Mouse (Mus musculus): Measurements from ENCODE around the gene Cdh4. TPM values are rescaled to one million over a fixed set of nuclear protein-coding genes. Genes with fewer than 3 reads are reported as not detected.

The Cdh4 gene
- polyA plus RNA-seq, 1 experiment = not detected

DNA sequence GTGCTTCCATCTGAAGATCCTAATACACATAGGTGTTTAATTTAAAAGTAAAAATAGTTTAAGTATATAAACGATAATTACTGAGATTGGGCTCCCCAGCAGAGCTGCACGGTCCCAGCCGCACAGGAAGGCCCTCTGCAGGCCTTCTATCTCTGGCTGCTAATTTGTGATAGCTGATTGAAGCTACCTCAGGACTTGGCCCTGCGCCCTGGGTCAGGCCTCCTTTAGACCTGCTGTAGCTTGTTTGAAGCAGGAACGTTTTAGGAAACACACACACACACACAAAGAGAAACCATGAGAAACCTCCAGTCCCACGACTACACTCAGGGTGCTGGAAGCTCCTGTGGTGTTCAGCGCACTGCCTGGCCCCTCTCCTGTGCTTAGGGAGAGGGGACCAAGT, 263.2 kb downstream of the Cdh4 start:
- H3K36me3 ChIP-seq (replicated peaks; ENCODE audit: low read length) = no peaks in the 10 kb centered on the region
- no peaks in the 10 kb centered on the region for H3K27me3 ChIP-seq (replicated peaks)
- H3K9me3 ChIP-seq = 0 out of 2 replicates have a peak, but pooled peaks cover 3% of the 10 kb centered on the region
- H3K4me1 ChIP-seq = no peaks in the 10 kb centered on the region
- TF ChIP-seq FLI1 (IDR thresholded peaks at IDR 0.05; ENCODE audit: low read length) (no peak), GATA1 (IDR thresholded peaks at IDR 0.05; ENCODE audit: borderline replicate concordance, low read length) (no peak)
- H3K4me3 ChIP-seq (replicated peaks) = no peak overlapping the region

DNA sequence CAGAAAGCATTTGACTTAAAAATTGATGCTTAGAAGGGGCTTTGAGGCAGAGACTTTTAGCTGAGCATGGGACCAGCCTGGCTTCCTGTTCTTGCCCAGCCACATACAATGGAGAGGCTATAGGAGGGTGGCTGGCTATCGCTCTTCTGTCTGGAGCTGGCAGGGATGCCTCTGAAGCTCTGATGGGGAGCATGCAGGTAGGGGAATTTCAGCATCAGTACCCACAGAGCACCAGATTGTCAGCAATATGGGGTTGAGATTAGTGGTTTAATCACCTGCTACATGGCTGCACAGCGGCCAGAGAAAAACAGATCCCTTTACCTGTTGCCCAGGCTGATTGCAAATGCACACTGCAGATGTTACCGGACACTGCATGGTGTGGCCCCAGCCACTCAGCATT, 264.4 kb downstream of the Cdh4 start:
- no peak overlapping the region for H3K4me3 ChIP-seq (replicated peaks)
- no peaks in the 10 kb centered on the region for H3K4me1 ChIP-seq
- TF ChIP-seq GATA1 (IDR thresholded peaks at IDR 0.05; ENCODE audit: borderline replicate concordance, low read length) (no peak), FLI1 (IDR thresholded peaks at IDR 0.05; ENCODE audit: low read length) (no peak)
- no peaks in the 10 kb centered on the region for H3K27me3 ChIP-seq (replicated peaks)
- 0 out of 2 replicates have a peak, but pooled peaks cover 3% of the 10 kb centered on the region for H3K9me3 ChIP-seq
- no peaks in the 10 kb centered on the region for H3K36me3 ChIP-seq (replicated peaks; ENCODE audit: low read length)

DNA sequence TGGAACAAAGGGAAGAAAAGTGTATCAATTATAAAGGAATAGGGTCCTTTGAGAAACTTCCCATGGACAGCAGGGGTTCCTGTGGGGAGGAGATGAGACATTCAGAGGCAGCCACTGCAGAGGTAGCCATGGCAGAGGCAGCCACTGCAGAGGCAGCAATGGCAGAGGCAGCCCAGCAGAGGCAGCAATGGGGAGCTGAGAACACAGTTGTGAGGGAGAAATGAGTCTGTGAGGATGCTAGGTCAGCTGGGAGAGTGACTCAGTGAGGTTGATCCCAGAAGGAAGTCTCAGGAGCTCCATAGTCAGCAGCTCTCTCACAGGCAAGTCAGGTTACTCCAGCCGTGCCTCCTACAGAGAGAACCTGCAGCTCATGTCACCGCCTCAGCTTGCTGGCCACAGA, 266.9 kb downstream of the Cdh4 start:
- TF ChIP-seq FLI1 (IDR thresholded peaks at IDR 0.05; ENCODE audit: low read length) (no peak), GATA1 (IDR thresholded peaks at IDR 0.05; ENCODE audit: borderline replicate concordance, low read length) (no peak)
- Histone ChIP-seq H3K4me1 (no peaks in the 10 kb centered on the region), H3K9me3 (0 out of 2 replicates have a peak, but pooled peaks cover 3% of the 10 kb centered on the region), H3K4me3 (replicated peaks) (no peak overlapping the region), H3K36me3 (replicated peaks; ENCODE audit: low read length) (no peaks in the 10 kb centered on the region), H3K27me3 (replicated peaks) (no peaks in the 10 kb centered on the region)

DNA sequence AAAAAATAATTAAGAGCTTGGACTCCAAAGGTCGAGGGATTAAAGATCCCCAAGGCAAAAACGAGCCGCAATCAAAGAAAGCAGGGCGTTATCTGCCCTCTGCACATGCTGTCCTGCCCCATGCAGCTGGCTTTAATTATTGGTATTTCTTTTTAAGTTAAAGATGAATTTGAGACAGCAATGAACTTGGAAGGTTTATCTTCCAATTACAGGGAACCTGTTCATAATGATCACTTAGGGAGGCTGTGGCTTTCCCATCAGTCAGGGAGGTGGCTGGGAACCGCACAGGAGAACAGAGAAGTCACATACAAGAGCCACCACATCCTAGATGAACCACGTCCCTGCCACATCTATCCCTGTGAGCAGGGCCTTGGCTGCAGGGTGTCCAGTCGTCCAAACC, 270.5 kb downstream of the Cdh4 start:
- no peaks in the 10 kb centered on the region for H3K27me3 ChIP-seq (replicated peaks)
- H3K9me3 ChIP-seq = peaks cover 18% of the 10 kb centered on the region
- H3K36me3 ChIP-seq (replicated peaks; ENCODE audit: low read length) = no peaks in the 10 kb centered on the region
- H3K4me3 ChIP-seq (replicated peaks) = no peak overlapping the region
- H3K4me1 ChIP-seq = no peaks in the 10 kb centered on the region
- no peak for TF ChIP-seq FLI1 (IDR thresholded peaks at IDR 0.05; ENCODE audit: low read length)

DNA sequence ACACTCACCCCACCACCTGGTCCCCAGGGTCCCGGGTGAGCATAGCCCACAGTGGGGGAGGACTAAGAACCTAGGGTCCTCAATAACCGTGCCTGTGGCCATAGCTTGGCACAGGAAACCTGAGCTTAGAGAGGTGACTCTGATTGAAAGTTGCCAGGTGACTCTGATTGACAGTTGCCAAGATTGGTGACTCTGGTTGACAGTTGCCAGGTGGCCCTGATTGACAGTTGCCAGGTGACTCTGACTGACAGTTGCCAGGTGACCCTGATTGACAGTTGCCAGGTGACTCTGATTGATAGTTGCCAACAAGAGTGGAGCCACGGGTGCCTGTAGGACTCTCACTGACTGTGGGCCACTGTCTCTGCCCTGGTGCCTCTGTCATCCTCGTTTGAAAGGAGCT, 271.1 kb downstream of the Cdh4 start:
- Histone ChIP-seq H3K36me3 (replicated peaks; ENCODE audit: low read length) (no peaks in the 10 kb centered on the region), H3K4me1 (no peaks in the 10 kb centered on the region), H3K9me3 (peaks cover 18% of the 10 kb centered on the region), H3K4me3 (replicated peaks) (no peak overlapping the region), H3K27me3 (replicated peaks) (no peaks in the 10 kb centered on the region)
- TF ChIP-seq FLI1 (IDR thresholded peaks at IDR 0.05; ENCODE audit: low read length) (no peak), GATA1 (IDR thresholded peaks at IDR 0.05; ENCODE audit: borderline replicate concordance, low read length) (no peak)

DNA sequence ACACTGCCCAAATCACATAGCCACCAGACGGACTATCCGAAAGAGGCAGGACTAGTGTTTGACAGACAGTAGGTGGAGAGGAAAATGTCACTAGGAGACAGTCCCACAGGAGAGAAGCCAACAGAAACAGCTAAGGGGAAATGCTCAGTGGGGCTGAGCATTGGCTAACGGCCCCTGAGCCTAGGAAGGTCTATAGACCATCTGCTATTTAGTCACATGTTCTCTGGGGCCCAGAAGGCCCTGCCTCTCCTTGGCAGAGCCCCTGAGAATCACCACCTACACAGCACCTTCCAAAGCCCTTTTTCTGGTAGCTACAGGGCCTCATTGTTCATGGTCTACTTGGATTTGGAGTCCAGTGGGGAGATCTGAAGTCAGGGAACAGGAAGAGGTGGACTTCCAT, 271.9 kb downstream of the Cdh4 start:
- Histone ChIP-seq H3K27me3 (replicated peaks) (no peaks in the 10 kb centered on the region), H3K4me1 (no peaks in the 10 kb centered on the region), H3K4me3 (replicated peaks) (no peak overlapping the region), H3K9me3 (peaks cover 18% of the 10 kb centered on the region), H3K36me3 (replicated peaks; ENCODE audit: low read length) (no peaks in the 10 kb centered on the region)
- TF ChIP-seq GATA1 (IDR thresholded peaks at IDR 0.05; ENCODE audit: borderline replicate concordance, low read length) (no peak), FLI1 (IDR thresholded peaks at IDR 0.05; ENCODE audit: low read length) (no peak)

DNA sequence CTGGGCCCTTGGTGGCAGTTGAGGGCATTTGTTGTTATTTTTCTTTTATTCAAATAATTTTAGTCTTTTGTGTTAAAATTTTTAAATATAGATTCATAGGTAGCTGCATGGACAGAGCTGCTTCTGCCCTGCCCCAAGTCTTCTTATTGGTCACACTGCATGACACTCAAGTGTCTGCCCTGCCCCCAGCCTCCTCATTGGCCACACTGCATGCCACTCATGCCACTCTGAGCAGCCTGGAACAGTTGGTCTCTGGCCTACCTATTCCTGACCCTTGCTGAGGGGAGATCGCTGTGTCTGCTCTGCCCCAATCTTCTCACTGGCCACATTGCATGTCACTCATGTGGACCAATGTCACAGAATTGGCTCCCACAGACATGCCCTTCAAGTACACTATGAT, 273.1 kb downstream of the Cdh4 start:
- Histone ChIP-seq H3K4me3 (replicated peaks) (peak overlapping the region; percentile 34), H3K4me1 (no peaks in the 10 kb centered on the region), H3K36me3 (replicated peaks; ENCODE audit: low read length) (no peaks in the 10 kb centered on the region), H3K27me3 (replicated peaks) (no peaks in the 10 kb centered on the region), H3K9me3 (peaks cover 18% of the 10 kb centered on the region)
- TF ChIP-seq FLI1 (IDR thresholded peaks at IDR 0.05; ENCODE audit: low read length) (no peak), GATA1 (IDR thresholded peaks at IDR 0.05; ENCODE audit: borderline replicate concordance, low read length) (no peak)

DNA sequence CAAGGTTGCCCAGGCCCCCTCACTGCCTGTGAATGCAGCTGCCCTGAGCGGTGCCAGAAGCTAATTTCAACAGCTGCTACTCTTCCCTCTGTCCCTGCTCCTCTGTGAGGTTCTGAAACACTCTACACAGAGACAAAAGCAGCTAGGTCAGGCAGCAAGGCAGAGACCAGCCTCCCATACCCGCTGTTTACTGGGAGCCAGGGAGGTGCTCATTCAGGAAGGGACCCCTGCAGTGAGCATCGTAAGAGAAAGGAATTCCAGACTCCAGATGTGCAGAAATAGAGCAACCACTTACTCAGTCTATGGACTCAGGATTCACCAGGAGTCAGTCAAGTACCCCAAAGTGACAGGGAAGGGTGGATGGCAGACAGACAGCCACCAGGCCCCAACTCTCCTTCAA, 278.1 kb downstream of the Cdh4 start:
- H3K9me3 ChIP-seq = peaks cover 9% of the 10 kb centered on the region
- H3K36me3 ChIP-seq (replicated peaks; ENCODE audit: low read length) = no peaks in the 10 kb centered on the region
- no peaks in the 10 kb centered on the region for H3K27me3 ChIP-seq (replicated peaks)
- TF ChIP-seq GATA1 (IDR thresholded peaks at IDR 0.05; ENCODE audit: borderline replicate concordance, low read length) (no peak), FLI1 (IDR thresholded peaks at IDR 0.05; ENCODE audit: low read length) (no peak)
- H3K4me1 ChIP-seq = peaks cover 7% of the 10 kb centered on the region; the same call in 1 of the 2 replicates
- no peak overlapping the region for H3K4me3 ChIP-seq (replicated peaks)

DNA sequence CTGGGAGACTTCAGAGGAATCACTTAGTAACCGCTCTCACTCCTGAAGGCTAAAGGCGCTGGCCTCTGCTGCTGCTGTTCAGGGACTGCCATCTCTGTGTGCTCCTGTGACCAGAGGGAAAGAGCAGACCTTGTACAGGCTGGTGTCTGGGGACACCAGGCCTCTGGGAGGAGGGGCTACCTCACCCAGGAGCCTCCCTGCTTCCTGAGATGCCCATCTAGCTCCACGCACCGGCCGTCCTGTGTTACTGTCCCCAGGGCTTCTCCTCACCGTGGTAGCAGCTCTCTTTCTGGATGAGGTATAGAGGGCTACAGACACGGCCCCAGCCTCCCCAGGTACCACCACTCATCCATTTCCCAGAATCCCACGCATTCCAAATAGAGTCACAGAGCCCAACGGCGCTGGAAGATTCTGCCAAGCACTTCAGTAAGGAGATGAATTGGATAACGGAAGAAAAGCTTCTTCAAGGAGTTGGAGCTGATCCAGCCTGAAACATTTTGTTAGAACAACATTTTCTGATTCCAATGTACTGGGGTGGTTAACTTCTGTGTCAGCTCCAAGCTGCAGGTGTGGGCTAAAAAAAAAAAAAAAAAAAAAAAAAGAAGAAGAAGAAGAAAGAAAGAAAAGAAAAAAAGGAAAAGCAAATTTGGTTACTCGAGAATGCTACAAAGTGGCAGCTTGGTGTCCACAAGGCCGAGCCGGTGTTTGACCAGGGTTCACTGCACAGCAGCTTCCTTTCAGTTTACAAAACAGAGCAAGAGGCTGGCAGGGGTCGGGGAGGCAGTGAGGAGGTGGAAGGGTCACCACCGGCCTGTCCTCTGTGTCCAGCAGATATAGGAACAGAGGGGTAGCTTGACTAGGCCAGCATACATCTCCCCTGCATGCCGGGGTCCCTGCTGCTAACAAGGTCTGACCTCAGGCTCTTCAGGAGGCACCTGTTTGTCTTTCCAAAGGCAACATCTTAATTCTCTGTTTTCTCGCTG, 279.6 kb downstream of the Cdh4 start:
- H3K36me3 ChIP-seq (replicated peaks; ENCODE audit: low read length) = no peaks in the 10 kb centered on the region
- H3K4me3 ChIP-seq (replicated peaks) = no peak overlapping the region
- TF ChIP-seq FLI1 (IDR thresholded peaks at IDR 0.05; ENCODE audit: low read length) (no peak), GATA1 (IDR thresholded peaks at IDR 0.05; ENCODE audit: borderline replicate concordance, low read length) (no peak)
- H3K27me3 ChIP-seq (replicated peaks) = no peaks in the 10 kb centered on the region
- peaks cover 7% of the 10 kb centered on the region; the same call in 1 of the 2 replicates for H3K4me1 ChIP-seq
- H3K9me3 ChIP-seq = peaks cover 3% of the 10 kb centered on the region; the same call in 1 of the 2 replicates

DNA sequence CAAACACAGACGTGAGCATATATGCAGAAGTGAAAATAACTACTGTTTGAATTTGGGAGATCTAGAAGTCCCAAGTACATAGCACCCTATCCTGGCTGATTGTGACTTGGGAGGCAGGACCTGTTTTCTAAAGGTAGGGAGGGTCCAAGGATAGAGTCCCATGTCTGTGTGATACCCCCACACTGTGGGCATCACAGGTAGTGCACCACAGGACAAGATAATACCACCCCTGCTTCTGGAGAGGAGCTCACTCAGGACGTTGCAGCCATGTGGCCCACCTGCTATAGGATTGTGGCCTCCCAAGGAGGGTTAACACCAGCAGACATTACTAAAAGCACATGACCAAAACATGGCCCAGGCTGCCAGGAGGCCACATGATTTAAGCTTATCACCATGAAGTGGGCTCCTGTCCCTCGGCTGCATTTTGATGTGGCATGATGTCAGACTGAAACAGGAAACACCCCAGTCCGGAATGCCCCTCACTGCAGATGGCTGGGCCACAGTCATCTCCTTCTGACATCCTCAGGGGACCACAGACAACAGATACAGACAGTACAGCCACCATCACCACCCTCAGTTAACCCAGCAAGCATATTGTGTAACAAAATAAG, 280.6 kb downstream of the Cdh4 start:
- Histone ChIP-seq H3K27me3 (replicated peaks) (no peaks in the 10 kb centered on the region), H3K4me1 (peaks cover 7% of the 10 kb centered on the region; the same call in 1 of the 2 replicates)

More for the DNA sequence above, 280.6 kb downstream of the Cdh4 start:
- no peaks in the 10 kb centered on the region for H3K9me3 ChIP-seq
- no peak overlapping the region for H3K4me3 ChIP-seq (replicated peaks)
- TF ChIP-seq FLI1 (IDR thresholded peaks at IDR 0.05; ENCODE audit: low read length) = no peak
- no peak for TF ChIP-seq GATA1 (IDR thresholded peaks at IDR 0.05; ENCODE audit: borderline replicate concordance, low read length)
- H3K36me3 ChIP-seq (replicated peaks; ENCODE audit: low read length) = no peaks in the 10 kb centered on the region
